Mouse (Mus musculus): ENCODE data around the gene Mccc2.
A peak's percentile ranks its signal among the peaks of the same experiment; 100 is the strongest.
"Not testable (repeated sequence)": the region's sequence is repeated elsewhere in the genome, so short reads cannot be mapped to it uniquely, and the experiment has no call there.

Mccc2 gene

GRCm38 (mm10) chr13:100014906-100015895 lies at the start of gene Mccc2:
Mccc2 (minus strand) TSS chr13:100015639.
- DNase-seq: peak; percentile 80 to 88

- no peak for DNase-seq
These were observed 48.5 kb upstream of the Mccc2 start for GRCm38 (mm10) chr13:100063936-100064335.

DNA sequence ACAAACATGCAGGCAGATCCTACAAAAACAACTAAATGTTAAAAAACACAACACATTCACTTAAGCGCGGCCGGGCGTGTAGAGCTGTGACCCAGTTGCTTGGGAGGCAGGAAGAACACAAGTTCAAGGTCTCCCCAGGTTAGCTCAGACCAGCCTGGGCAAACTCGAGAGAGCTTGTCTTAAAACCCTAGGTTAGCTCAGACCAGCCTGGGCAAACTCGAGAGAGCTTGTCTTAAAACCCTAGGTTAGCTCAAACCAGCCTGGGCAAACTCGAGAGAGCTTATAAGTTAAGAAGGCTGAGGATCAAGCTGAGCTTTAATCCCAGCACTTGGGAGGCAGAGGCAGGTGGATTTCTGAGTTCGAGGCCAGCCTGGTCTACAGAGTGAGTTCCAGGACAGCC lies 42.3 kb upstream of the Mccc2 start:
- DNase-seq: not testable (repeated sequence)

GRCm38 (mm10) chr13:100026013-100026412 lies 10.6 kb upstream of the Mccc2 start:
- DNase-seq: no peak

DNA sequence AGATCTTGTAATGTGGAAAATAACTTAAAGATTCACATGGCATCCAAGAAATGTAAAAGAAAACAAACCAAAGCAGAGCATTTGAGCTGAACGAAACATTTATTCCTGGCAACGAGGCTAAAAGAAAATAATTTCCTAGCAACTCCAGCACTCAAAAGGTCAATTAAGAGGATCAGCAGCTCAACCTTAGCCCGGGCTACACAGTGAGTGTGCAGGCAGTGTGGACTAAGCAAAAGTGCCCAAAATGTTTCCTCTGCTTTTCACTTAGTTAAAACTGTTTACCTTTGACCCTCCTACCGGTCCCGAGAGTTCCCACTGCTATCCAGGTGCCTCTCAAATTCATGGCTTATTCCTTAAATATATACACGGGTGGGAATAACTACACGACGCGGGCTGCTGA lies 1.5 kb upstream of the Mccc2 start:
- DNase-seq: no peak

DNA sequence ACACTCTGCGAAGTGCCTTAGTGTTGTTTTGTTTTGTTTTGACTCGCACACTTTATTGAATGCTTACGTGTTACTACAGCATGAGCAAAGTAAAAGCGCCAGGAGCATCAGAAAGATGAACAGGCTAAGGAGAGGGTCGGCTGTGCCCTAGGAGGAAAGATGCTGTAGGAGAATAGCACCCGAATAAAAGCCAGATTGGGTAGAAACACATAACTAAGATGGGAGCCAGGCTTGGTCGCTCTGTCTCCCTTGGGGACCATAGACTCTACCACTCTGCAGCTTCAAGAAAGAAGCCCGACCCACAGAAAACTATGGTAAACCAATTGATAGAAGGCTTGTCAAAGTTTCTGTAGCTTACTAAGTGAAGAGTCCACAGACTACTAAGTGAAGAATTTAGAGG lies 498 bp upstream of the Mccc2 start:
- peak in 1 of 2 experiments; percentile 31 for DNase-seq

DNA sequence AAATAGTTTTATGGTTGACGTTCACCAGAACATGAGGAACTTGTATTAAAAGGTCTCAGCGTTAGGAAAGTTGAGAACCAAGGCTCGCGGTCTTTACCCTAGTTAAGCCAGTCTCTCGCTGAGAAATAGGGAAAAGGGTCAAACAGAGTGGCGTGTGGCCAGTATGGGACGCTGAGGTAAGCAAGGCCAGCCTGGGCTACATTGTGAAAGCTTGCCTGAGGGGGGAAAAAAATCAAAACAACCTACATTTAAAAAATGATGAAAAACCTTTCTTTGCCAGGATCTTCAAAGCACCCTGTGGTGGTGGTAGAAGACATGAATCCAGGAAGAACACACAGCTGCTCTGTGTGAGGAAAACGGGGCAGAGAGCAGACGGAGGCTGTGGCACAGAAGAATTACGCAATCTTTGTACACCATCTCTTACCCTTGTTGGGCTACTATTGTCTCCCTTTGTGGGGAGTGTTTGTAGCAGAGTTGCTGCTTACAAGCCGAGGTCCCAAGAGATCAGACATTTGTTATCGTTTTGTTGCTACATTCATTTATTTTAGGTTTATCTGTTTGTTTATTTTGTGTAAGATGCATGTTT lies 9.4 kb downstream of the Mccc2 start:
- DNase-seq: no peak

DNA sequence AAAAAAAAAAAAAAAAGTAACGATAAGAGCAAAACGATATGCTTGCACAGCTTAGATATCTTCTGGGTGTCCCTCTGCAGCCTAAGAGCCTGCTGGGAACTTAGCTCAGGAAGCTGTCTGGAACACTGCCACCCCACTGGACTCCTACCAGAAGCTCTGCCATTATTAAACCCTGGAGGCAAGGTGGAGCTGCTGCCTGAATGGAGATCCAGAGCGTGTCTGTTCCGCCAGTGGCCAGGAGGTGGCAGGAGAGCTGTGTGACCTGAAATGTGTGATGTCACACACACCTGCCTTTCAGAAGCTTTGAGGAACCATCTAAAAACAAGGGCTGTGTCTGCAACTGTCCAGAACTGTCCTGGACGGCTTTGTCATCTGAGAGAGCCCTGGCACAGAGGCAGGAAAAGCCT lies 13.6 kb downstream of the Mccc2 start:
- peak; percentile 89 to 91 for DNase-seq

GRCm38 (mm10) chr13:99999078-99999477 lies 16.4 kb downstream of the Mccc2 start:
- no peak for DNase-seq

GRCm38 (mm10) chr13:99998099-99998498 lies 17.3 kb downstream of the Mccc2 start:
- DNase-seq: no peak

DNA sequence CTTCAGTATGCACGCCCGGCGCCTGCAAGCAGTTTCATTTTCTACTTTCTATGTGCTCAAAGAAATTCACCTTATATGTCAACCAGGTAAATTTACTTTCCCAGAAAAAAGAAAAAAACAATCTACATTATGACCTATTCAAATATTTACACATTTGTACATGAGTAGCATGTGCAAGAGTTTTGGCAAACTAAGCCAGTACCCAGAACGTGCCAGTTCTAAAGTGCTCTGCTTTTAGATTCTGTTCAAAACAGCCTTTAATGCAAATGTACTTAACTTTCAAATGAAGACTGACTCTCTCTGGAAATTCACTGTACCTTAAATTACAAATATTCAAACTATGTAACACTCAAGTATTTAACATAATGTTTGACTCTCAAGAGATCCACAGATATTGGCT lies 25.8 kb downstream of the Mccc2 start:
- no peak for DNase-seq

- no peak for DNase-seq
These were observed 32.1 kb downstream of the Mccc2 start for GRCm38 (mm10) chr13:99983320-99983719.

DNA sequence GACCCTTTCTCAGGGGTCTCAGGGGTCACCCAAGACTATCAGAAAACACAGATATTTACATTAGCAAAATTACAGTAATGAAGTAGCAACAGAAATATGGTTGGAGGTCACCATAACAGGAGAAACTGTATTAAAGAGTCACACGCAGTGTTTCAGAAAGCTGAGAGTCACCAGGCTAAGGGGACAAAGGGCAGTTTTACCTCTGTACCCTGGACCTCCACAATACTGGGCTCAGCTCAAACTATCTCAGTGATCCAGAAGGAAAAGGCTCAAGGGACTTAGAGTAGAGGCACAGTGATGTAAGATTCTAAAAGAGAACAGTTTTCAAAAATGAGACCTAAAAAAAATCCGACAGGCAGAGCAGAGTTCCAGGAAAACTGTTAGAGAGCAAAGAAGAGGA lies 36.0 kb downstream of the Mccc2 start:
- DNase-seq: no peak

DNA sequence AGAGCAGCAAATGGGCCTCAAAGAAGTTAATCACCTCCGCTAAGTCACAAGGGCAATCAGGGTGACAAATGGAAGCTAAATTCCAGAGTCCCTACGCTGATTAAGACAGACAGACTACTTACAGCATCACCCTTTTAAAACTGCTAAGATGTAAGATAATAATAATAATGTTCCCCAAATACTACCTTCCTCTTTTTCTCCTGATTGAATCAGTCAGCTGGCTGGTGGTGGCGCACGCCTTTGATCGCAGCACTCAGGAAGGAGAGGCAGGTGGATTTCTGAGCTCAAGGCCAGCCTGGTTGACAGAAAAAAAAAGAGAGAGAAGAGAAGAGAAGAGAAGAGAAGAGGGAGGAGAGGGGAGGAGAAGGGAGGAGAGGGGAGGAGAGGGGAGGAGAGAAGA lies 45.4 kb downstream of the Mccc2 start:
- DNase-seq: no peak

DNA sequence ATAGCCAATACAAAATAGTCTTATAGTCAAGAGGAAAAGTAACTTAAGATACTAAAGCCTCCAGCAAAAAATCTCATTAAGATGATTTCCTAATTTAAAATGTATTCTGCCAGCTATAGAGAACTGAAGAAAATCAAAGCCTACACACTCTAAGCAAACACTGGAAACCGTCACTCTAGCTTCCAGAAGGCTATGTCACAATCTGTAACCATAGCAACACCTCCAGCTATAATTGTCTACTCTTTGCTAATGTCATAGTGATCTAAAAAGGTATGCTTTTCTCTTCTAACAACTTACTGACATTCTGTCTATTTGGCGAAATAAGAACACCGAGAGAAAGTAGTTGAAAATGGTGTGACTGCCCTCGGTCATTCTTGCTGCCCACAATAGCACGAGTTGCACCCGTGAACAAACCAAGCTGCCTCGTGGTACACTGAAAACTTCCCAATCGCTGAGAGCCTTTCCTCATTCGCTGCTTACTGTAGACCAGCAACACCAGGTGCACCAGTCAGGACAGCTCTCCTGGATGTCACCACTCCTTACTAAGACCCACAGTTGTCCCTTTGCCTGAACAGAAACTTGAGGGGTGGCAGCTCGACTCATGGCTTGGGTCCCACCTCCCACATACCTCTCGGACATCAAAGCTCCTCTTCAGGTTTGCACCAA lies 48.3 kb downstream of the Mccc2 start:
- DNase-seq: no peak

- no peak for DNase-seq
These were observed 51.6 kb downstream of the Mccc2 start for GRCm38 (mm10) chr13:99963814-99964213.

DNA sequence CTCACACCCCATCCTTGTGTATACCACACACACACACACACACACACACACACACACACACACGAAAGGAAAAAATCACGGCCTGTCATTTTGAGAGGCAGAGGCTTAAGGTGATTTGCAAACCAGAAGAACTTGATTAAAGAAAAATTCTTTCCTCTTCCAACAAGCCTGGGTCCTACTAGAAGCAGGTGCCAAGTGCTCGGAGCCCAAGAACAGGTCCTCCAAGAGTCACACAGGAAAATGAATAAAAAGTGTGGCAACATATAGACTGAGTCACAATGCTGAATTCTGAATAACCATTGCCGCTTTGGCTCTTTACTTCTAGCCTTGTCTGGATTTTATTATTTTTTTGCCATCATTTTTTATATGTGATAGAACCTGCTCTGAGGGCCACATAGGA lies 53.8 kb downstream of the Mccc2 start:
- DNase-seq: no peak

DNA sequence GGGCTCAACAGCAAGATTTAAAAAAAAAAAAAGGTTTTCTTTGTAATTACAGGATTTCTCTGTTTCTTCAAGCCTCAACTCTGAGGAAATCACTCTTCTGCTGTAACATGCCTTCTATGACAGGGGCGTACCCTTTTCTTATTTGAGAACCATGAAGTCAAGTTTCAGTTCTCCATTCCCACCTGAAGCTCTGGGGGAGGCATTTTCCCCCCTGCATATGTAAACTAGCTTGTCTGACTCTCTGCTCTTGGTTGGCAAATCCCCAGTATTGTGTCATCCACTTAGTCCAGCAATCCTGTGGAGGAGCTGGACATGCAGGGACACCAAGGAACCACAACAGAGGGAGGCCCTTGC lies 59.9 kb downstream of the Mccc2 start:
- DNase-seq: no peak

GRCm38 (mm10) chr13:99954902-99955590 lies 60.4 kb downstream of the Mccc2 start:
- DNase-seq: peak in 1 of 2 experiments; percentile 12

- peak in 1 of 2 experiments; percentile 23 for DNase-seq
These were observed 68.0 kb downstream of the Mccc2 start for GRCm38 (mm10) chr13:99947417-99947816.

- no peak for DNase-seq
These were observed 71.9 kb downstream of the Mccc2 start for GRCm38 (mm10) chr13:99943525-99943924.

GRCm38 (mm10) chr13:99940601-99941000 lies 74.8 kb downstream of the Mccc2 start:
- DNase-seq: no peak

DNA sequence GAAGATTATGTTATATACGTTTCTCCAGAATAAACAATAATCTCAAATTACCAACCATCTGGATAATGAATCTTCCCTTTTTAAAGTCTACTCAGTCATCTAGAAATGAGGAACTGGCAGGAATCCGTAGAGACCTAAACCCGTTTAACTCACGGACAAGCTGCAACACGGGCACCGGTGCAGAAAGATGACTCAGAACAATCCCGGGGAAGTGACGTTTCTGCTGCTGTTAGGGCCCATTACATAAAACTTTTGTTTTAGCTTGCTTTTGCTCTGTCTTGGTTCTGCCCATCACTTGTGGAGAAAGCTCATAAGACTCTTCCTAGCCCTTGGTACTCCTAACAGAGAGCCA lies 76.1 kb downstream of the Mccc2 start:
- DNase-seq: no peak

Data from cerebellum, adult 18-20 months (tissue).